Mouse (Mus musculus): ENCODE data around the gene Rnaset2a.
"Not testable (repeated sequence)": the region's sequence is repeated elsewhere in the genome, so short reads cannot be mapped to it uniquely, and the experiment has no call there.

Gene Rnaset2a

GRCm38 (mm10) chr17:8130849-8131248 lies 17.0 kb downstream of the Rnaset2a start:
- DNase-seq = not testable (repeated sequence)

- peak; percentile 17 for DNase-seq
Observed at GRCm38 (mm10) chr17:8129578-8129977, 18.3 kb downstream of the Rnaset2a start.

- not testable (repeated sequence) for DNase-seq
Observed at GRCm38 (mm10) chr17:8128326-8128993, 19.4 kb downstream of the Rnaset2a start.

- not testable (repeated sequence) for DNase-seq
Observed at GRCm38 (mm10) chr17:8124586-8124985, 23.3 kb downstream of the Rnaset2a start.

- not testable (repeated sequence) for DNase-seq
Observed at GRCm38 (mm10) chr17:8122974-8123373, 24.9 kb downstream of the Rnaset2a start.

GRCm38 (mm10) chr17:8116928-8117327 lies 31.0 kb downstream of the Rnaset2a start:
- DNase-seq = not testable (repeated sequence)

GRCm38 (mm10) chr17:8116378-8116777 lies 31.5 kb downstream of the Rnaset2a start:
- not testable (repeated sequence) for DNase-seq

GRCm38 (mm10) chr17:8112199-8112598 lies 35.7 kb downstream of the Rnaset2a start:
- not testable (repeated sequence) for DNase-seq

- DNase-seq = not testable (repeated sequence)
Observed at GRCm38 (mm10) chr17:8101297-8101609, 46.6 kb downstream of the Rnaset2a start.

GRCm38 (mm10) chr17:8100405-8101296 lies 47.2 kb downstream of the Rnaset2a start:
- not testable (repeated sequence) for DNase-seq

- not testable (repeated sequence) for DNase-seq
Observed at GRCm38 (mm10) chr17:8096199-8096598, 51.7 kb downstream of the Rnaset2a start.

- DNase-seq = not testable (repeated sequence)
Observed at GRCm38 (mm10) chr17:8095653-8096052, 52.2 kb downstream of the Rnaset2a start.

GRCm38 (mm10) chr17:8092537-8093526 lies 55.1 kb downstream of the Rnaset2a start:
- not testable (repeated sequence) for DNase-seq

- not testable (repeated sequence) for DNase-seq
Observed at GRCm38 (mm10) chr17:8091320-8091719, 56.6 kb downstream of the Rnaset2a start.

- DNase-seq = not testable (repeated sequence)
Observed at GRCm38 (mm10) chr17:8069847-8070246, 78.0 kb downstream of the Rnaset2a start.

Measured in cerebellum, adult 11-12 months (tissue).